Mouse (Mus musculus): ENCODE data around the gene Brinp2. TPM values are rescaled to one million over a fixed set of nuclear protein-coding genes. Genes with fewer than 3 reads are reported as not detected.

Brinp2 gene
- polyA plus RNA-seq, 1 experiment, result not detected

GRCm38 (mm10) chr1:158238722-158239121 is 117.4 kb downstream of the Brinp2 start:
- Histone ChIP-seq H3K27ac (ENCODE audit: insufficient read depth, low read length) (no peak overlapping the region), H3K4me1 (ENCODE audit: control insufficient read depth, insufficient read depth, low read length) (peaks cover 4% of the 10 kb centered on the region; the same call in 1 of the 2 replicates), H3K4me3 (ENCODE audit: insufficient read depth, low read length) (no peak overlapping the region)
- TF ChIP-seq CTCF (IDR thresholded peaks at IDR 0.05; ENCODE audit: borderline replicate concordance, insufficient read depth, low read length) (no peak), POLR2A (IDR thresholded peaks at IDR 0.05; ENCODE audit: low read depth, low read length) (no peak)

DNA sequence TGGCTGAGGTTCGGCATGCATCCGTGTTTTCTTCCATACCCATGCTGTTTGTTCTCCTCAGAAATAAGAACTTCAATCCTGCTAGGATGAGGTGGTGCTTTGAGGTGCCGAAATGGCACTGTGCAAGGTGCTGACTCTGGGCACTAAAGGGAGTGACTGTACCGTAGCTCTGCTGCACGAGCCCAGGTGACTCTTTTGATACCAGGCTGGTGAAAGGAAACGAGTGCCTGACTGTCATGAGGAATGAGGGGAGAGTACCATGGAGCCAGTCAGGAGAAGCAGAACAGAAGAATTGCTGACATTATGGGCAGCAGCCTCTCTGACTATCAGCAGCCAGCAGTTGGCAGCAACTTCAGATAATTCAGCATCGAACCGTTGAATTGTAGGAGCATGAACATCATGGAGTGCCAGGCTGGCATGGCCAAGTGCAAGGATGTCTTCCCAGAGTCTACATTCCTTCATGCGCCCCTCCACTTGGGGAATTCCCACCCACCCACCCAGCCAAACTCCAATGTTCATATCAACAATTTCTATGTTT is 127.4 kb downstream of the Brinp2 start:
- no peaks in the 10 kb centered on the region for H3K4me1 ChIP-seq (ENCODE audit: control insufficient read depth, insufficient read depth, low read length)
- H3K27ac ChIP-seq (ENCODE audit: insufficient read depth, low read length), result no peak overlapping the region
- H3K4me3 ChIP-seq (ENCODE audit: insufficient read depth, low read length), result no peak overlapping the region
- TF ChIP-seq POLR2A (IDR thresholded peaks at IDR 0.05; ENCODE audit: low read depth, low read length) (no peak), CTCF (IDR thresholded peaks at IDR 0.05; ENCODE audit: borderline replicate concordance, insufficient read depth, low read length) (no peak)

- H3K4me1 ChIP-seq (ENCODE audit: control insufficient read depth, insufficient read depth, low read length), result no peaks in the 10 kb centered on the region
- TF ChIP-seq CTCF (IDR thresholded peaks at IDR 0.05; ENCODE audit: borderline replicate concordance, insufficient read depth, low read length) (no peak), POLR2A (IDR thresholded peaks at IDR 0.05; ENCODE audit: low read depth, low read length) (no peak)
- no peak overlapping the region for H3K27ac ChIP-seq (ENCODE audit: insufficient read depth, low read length)
- H3K4me3 ChIP-seq (ENCODE audit: insufficient read depth, low read length), result no peak overlapping the region
These were observed 128.9 kb downstream of the Brinp2 start for GRCm38 (mm10) chr1:158227239-158227638.

DNA sequence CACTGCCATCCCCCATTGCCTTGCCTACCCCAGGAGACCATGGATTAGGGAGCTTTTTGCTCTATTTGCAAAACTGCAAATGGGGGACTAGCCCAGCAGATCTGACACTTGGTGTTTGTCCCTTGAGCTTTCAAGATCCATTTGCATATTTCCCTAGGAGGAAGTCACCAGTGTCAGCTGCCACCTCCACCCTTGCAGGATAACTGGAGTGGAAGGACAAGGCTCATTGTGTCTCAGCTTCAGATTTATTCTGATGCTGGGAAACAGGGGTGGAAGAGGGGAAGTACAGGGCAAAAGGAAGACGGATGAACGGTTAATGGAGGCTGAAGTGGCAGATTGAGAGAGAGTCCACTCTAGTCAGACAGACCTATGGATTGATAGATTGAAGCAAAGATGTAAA is 129.4 kb downstream of the Brinp2 start:
- Histone ChIP-seq H3K27ac (ENCODE audit: insufficient read depth, low read length) (no peak overlapping the region), H3K4me3 (ENCODE audit: insufficient read depth, low read length) (no peak overlapping the region), H3K4me1 (ENCODE audit: control insufficient read depth, insufficient read depth, low read length) (no peaks in the 10 kb centered on the region)
- TF ChIP-seq CTCF (IDR thresholded peaks at IDR 0.05; ENCODE audit: borderline replicate concordance, insufficient read depth, low read length) (no peak), POLR2A (IDR thresholded peaks at IDR 0.05; ENCODE audit: low read depth, low read length) (no peak)

DNA sequence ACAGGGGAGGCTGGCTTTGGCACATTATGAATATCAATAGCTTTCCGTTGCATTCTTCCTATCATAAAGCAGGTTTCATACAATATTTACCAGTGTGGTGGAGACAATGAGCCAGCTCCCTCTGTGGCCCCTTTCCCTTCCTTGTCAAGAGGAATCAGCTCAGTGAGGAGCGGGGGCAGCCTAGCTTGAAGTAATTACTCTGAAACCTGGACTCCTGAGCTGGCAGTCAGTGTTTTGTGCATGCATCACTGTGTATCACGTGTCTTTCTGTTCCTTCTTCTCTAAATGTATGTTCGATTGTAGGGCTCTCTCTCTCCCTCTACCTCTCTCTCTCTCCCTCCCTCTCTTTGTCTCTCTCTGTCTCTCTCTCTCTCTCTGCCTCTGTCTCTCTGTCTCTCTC is 135.1 kb downstream of the Brinp2 start:
- no peak overlapping the region for H3K4me3 ChIP-seq (ENCODE audit: insufficient read depth, low read length)
- H3K4me1 ChIP-seq (ENCODE audit: control insufficient read depth, insufficient read depth, low read length), result no peaks in the 10 kb centered on the region
- H3K27ac ChIP-seq (ENCODE audit: insufficient read depth, low read length), result no peak overlapping the region
- TF ChIP-seq POLR2A (IDR thresholded peaks at IDR 0.05; ENCODE audit: low read depth, low read length) (no peak), CTCF (IDR thresholded peaks at IDR 0.05; ENCODE audit: borderline replicate concordance, insufficient read depth, low read length) (no peak)

GRCm38 (mm10) chr1:158220148-158220547 is 136.0 kb downstream of the Brinp2 start:
- Histone ChIP-seq H3K27ac (ENCODE audit: insufficient read depth, low read length) (no peak overlapping the region), H3K4me1 (ENCODE audit: control insufficient read depth, insufficient read depth, low read length) (no peaks in the 10 kb centered on the region), H3K4me3 (ENCODE audit: insufficient read depth, low read length) (no peak overlapping the region)
- TF ChIP-seq POLR2A (IDR thresholded peaks at IDR 0.05; ENCODE audit: low read depth, low read length), result no peak
- TF ChIP-seq CTCF (IDR thresholded peaks at IDR 0.05; ENCODE audit: borderline replicate concordance, insufficient read depth, low read length), result no peak

- no peak overlapping the region for H3K27ac ChIP-seq (ENCODE audit: insufficient read depth, low read length)
- no peak for TF ChIP-seq POLR2A (IDR thresholded peaks at IDR 0.05; ENCODE audit: low read depth, low read length)
- no peak for TF ChIP-seq CTCF (IDR thresholded peaks at IDR 0.05; ENCODE audit: borderline replicate concordance, insufficient read depth, low read length)
- H3K4me3 ChIP-seq (ENCODE audit: insufficient read depth, low read length), result no peak overlapping the region
- H3K4me1 ChIP-seq (ENCODE audit: control insufficient read depth, insufficient read depth, low read length), result no peaks in the 10 kb centered on the region
These were observed 137.4 kb downstream of the Brinp2 start for GRCm38 (mm10) chr1:158218750-158219149.

GRCm38 (mm10) chr1:158218294-158218693 is 137.8 kb downstream of the Brinp2 start:
- TF ChIP-seq POLR2A (IDR thresholded peaks at IDR 0.05; ENCODE audit: low read depth, low read length) (no peak), CTCF (IDR thresholded peaks at IDR 0.05; ENCODE audit: borderline replicate concordance, insufficient read depth, low read length) (no peak)
- Histone ChIP-seq H3K4me1 (ENCODE audit: control insufficient read depth, insufficient read depth, low read length) (no peaks in the 10 kb centered on the region), H3K4me3 (ENCODE audit: insufficient read depth, low read length) (no peak overlapping the region), H3K27ac (ENCODE audit: insufficient read depth, low read length) (no peak overlapping the region)

DNA sequence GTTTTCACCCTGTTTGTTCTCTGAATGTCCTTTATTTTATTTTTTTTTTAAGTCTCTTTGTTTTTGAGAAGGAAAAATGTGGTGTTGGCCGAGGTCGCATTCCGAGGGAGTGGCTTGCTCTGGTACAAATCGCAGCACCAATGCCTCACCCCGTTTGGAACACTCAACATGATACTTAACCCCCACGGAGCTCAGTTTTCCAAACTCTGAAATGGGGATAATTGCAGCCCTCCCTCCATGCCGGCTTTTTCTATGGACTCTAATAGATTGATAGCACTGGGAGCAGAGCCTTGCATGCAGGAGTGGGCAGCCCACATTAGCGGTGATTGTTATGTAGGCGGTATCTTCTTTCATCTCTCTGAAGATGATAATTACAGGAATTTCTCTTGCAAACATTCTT is 140.5 kb downstream of the Brinp2 start:
- Histone ChIP-seq H3K4me3 (ENCODE audit: insufficient read depth, low read length) (no peak overlapping the region), H3K4me1 (ENCODE audit: control insufficient read depth, insufficient read depth, low read length) (no peaks in the 10 kb centered on the region; the same call in 1 of the 2 replicates), H3K27ac (ENCODE audit: insufficient read depth, low read length) (no peak overlapping the region)
- TF ChIP-seq CTCF (IDR thresholded peaks at IDR 0.05; ENCODE audit: borderline replicate concordance, insufficient read depth, low read length) (no peak), POLR2A (IDR thresholded peaks at IDR 0.05; ENCODE audit: low read depth, low read length) (no peak)

DNA sequence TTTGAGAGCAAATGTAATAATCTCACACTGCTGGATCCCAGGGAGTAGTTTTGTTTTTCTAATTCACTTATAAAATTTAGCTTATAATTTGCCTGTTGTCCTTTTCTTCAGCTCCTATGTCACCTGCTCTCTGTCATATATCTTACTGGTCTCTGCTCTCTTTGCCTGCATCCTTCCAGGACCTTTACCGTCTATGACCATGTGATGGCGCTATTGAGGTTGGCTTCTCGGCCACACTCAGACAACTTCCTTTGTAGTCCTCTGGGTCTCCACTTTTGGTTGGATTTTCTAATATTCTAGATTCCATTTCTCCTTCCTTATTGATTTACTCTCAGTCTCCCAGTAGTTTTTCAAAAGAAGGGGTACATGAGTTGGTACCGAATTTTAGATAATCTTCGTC is 141.4 kb downstream of the Brinp2 start:
- Histone ChIP-seq H3K4me1 (ENCODE audit: control insufficient read depth, insufficient read depth, low read length) (no peaks in the 10 kb centered on the region; the same call in 1 of the 2 replicates), H3K27ac (ENCODE audit: insufficient read depth, low read length) (no peak overlapping the region), H3K4me3 (ENCODE audit: insufficient read depth, low read length) (no peak overlapping the region)
- no peak for TF ChIP-seq CTCF (IDR thresholded peaks at IDR 0.05; ENCODE audit: borderline replicate concordance, insufficient read depth, low read length)
- no peak for TF ChIP-seq POLR2A (IDR thresholded peaks at IDR 0.05; ENCODE audit: low read depth, low read length)

All from embryonic fibroblast, embryonic 13.5 days (primary cell).